Mouse (Mus musculus) embryonic facial prominence, embryonic 13.5 days (tissue): ENCODE results near the gene Mef2d. TPM values are rescaled to one million over a fixed set of nuclear protein-coding genes. Genes with fewer than 3 reads are reported as not detected.

Experiments used
- ATAC-seq: fragments of 200-750 bp; cut with Nextera tagmentation; 2 replicates; pipeline ENCODE4 v1.8.0; 2017; ENCODE audit warnings: low read depth; ENCODE audit not compliant: insufficient number of reproducible peaks, insufficient read depth, low FRiP score, low TSS enrichment
- H3K27ac ChIP-seq: fragments of 300-500 bp; sonication (generic); 2 replicates; pipeline ENCODE4 v1.5.1; 2015; ENCODE audit warnings: moderate library complexity, mild to moderate bottlenecking, inconsistent platforms
- H3K27me3 ChIP-seq: fragments of 300-500 bp; sonication (generic); 2 replicates; pipeline ENCODE4 v1.6.1; 2015; ENCODE audit warnings: mild to moderate bottlenecking, inconsistent platforms
- H3K36me3 ChIP-seq: fragments of 300-500 bp; sonication (generic); 2 replicates; pipeline ENCODE4 v1.6.1; 2015; ENCODE audit warnings: mild to moderate bottlenecking, inconsistent platforms
- H3K4me1 ChIP-seq: fragments of 300-500 bp; sonication (generic); 2 replicates; pipeline ENCODE4 v1.6.1; 2015; ENCODE audit warnings: inconsistent platforms
- H3K4me2 ChIP-seq: fragments of 300-500 bp; sonication (generic); 2 replicates; pipeline ENCODE4 v1.6.1; 2015; ENCODE audit warnings: moderate library complexity, mild to moderate bottlenecking, inconsistent platforms
- H3K4me3 ChIP-seq: fragments of 300-500 bp; sonication (generic); 2 replicates; pipeline ENCODE4 v1.5.1; 2015; ENCODE audit warnings: mild to moderate bottlenecking, inconsistent platforms
- H3K9ac ChIP-seq: fragments of 300-500 bp; sonication (generic); 2 replicates; pipeline ENCODE4 v1.6.1; 2015; ENCODE audit warnings: mild to moderate bottlenecking, inconsistent platforms
- H3K9me3 ChIP-seq: fragments of 300-500 bp; sonication (generic); 2 replicates; pipeline ENCODE4 v1.6.1; 2016; ENCODE audit warnings: inconsistent platforms
- WGBS: fragments of 180-500 bp; shearing (Covaris S2); methylation state at CpG from one replicate; pipeline ENCODE4 v1.1.7; 2015; ENCODE audit warnings: mixed read lengths; 5-methylcytosine and 5-hydroxymethylcytosine counted together
- polyA plus RNA-seq: library from polyadenylated mRNA; unstranded; fragments of >200 nt; fragmentation: Nextera tagmentation; extraction: Ambion mirVana; gene quantifications from 2 replicates; pipeline ENCODE4 v1.2.1, GENCODE M21; 2015

The Mef2d gene
- polyA plus RNA-seq, 1 experiment from 2014 or later = 18.2 TPM

- Histone ChIP-seq H3K36me3 (peaks cover 47% of the 10 kb centered on the region), H3K4me1 (no peaks in the 10 kb centered on the region), H3K4me2 (no peak overlapping the region), H3K9me3 (no peaks in the 10 kb centered on the region), H3K27ac (no peak overlapping the region), H3K27me3 (no peaks in the 10 kb centered on the region), H3K9ac (no peak overlapping the region), H3K4me3 (no peak overlapping the region)
- WGBS = 71% methylated on average over 13 of the region's 14 CpGs
- no peak for ATAC-seq
Measured at GRCm38 (mm10) chr3:88121164-88122131, 20.7 kb upstream of the Mef2d start.

- ATAC-seq = no peak
- Histone ChIP-seq H3K4me2 (no peak overlapping the region), H3K9ac (no peak overlapping the region), H3K4me1 (no peaks in the 10 kb centered on the region), H3K9me3 (no peaks in the 10 kb centered on the region), H3K36me3 (peaks cover 10% of the 10 kb centered on the region), H3K4me3 (no peak overlapping the region), H3K27ac (no peak overlapping the region), H3K27me3 (no peaks in the 10 kb centered on the region)
- 71% methylated on average over 4 of the region's 4 CpGs for WGBS
Measured at GRCm38 (mm10) chr3:88125195-88125594, 17.0 kb upstream of the Mef2d start.

GRCm38 (mm10) chr3:88126181-88126580, 16.0 kb upstream of the Mef2d start:
- Histone ChIP-seq H3K4me2 (no peak overlapping the region), H3K9ac (no peak overlapping the region), H3K36me3 (no peaks in the 10 kb centered on the region), H3K27ac (no peak overlapping the region), H3K27me3 (no peaks in the 10 kb centered on the region), H3K4me1 (no peaks in the 10 kb centered on the region), H3K4me3 (no peak overlapping the region), H3K9me3 (no peaks in the 10 kb centered on the region)
- ATAC-seq = no peak
- WGBS = 82% methylated on average over 7 of the region's 7 CpGs

- H3K9me3 ChIP-seq = no peaks in the 10 kb centered on the region
- H3K36me3 ChIP-seq = no peaks in the 10 kb centered on the region
- no peak for ATAC-seq
- H3K4me3 ChIP-seq = no peak overlapping the region
- no peaks in the 10 kb centered on the region for H3K27me3 ChIP-seq
- H3K4me1 ChIP-seq = no peaks in the 10 kb centered on the region
- H3K27ac ChIP-seq = no peak overlapping the region
- H3K4me2 ChIP-seq = no peak overlapping the region
- 76% methylated on average over 3 of the region's 3 CpGs for WGBS
- H3K9ac ChIP-seq = no peak overlapping the region
Measured at GRCm38 (mm10) chr3:88127636-88128035, 14.5 kb upstream of the Mef2d start.

GRCm38 (mm10) chr3:88128056-88128455, 14.1 kb upstream of the Mef2d start:
- Histone ChIP-seq H3K4me2 (no peak overlapping the region), H3K27me3 (no peaks in the 10 kb centered on the region), H3K9me3 (no peaks in the 10 kb centered on the region), H3K4me1 (no peaks in the 10 kb centered on the region), H3K36me3 (no peaks in the 10 kb centered on the region), H3K4me3 (no peak overlapping the region), H3K9ac (no peak overlapping the region), H3K27ac (no peak overlapping the region)
- no peak for ATAC-seq
- WGBS = 80% methylated on average over 5 of the region's 5 CpGs

- Histone ChIP-seq H3K36me3 (no peaks in the 10 kb centered on the region), H3K4me3 (no peak overlapping the region), H3K27ac (no peak overlapping the region), H3K27me3 (no peaks in the 10 kb centered on the region), H3K9ac (no peak overlapping the region), H3K4me2 (no peak overlapping the region), H3K4me1 (no peaks in the 10 kb centered on the region), H3K9me3 (no peaks in the 10 kb centered on the region)
- 53% methylated on average over 4 of the region's 4 CpGs for WGBS
- no peak for ATAC-seq
Measured at GRCm38 (mm10) chr3:88129006-88129405, 13.2 kb upstream of the Mef2d start.

GRCm38 (mm10) chr3:88131071-88131470, 11.1 kb upstream of the Mef2d start:
- no peak overlapping the region for H3K4me3 ChIP-seq
- no peaks in the 10 kb centered on the region for H3K36me3 ChIP-seq
- 85% methylated on average over 3 of the region's 3 CpGs for WGBS
- H3K9me3 ChIP-seq = no peaks in the 10 kb centered on the region
- no peak for ATAC-seq
- no peaks in the 10 kb centered on the region for H3K4me1 ChIP-seq
- no peaks in the 10 kb centered on the region for H3K27me3 ChIP-seq
- no peak overlapping the region for H3K9ac ChIP-seq
- H3K4me2 ChIP-seq = no peak overlapping the region
- no peak overlapping the region for H3K27ac ChIP-seq

GRCm38 (mm10) chr3:88132492-88132891, 9.7 kb upstream of the Mef2d start:
- no peak overlapping the region for H3K9ac ChIP-seq
- H3K27me3 ChIP-seq = no peaks in the 10 kb centered on the region
- H3K4me2 ChIP-seq = no peak overlapping the region
- WGBS = 76% methylated on average over 2 of the region's 2 CpGs
- peaks cover 7% of the 10 kb centered on the region for H3K4me1 ChIP-seq
- no peak overlapping the region for H3K27ac ChIP-seq
- no peaks in the 10 kb centered on the region for H3K9me3 ChIP-seq
- no peaks in the 10 kb centered on the region for H3K36me3 ChIP-seq
- ATAC-seq = no peak
- H3K4me3 ChIP-seq = no peak overlapping the region

GRCm38 (mm10) chr3:88133187-88133771, 8.9 kb upstream of the Mef2d start:
- Histone ChIP-seq H3K9me3 (no peaks in the 10 kb centered on the region), H3K27ac (peak overlapping the region; percentile 12; the same call in 1 of the 2 replicates), H3K4me2 (no peak overlapping the region), H3K4me1 (peaks cover 8% of the 10 kb centered on the region), H3K36me3 (no peaks in the 10 kb centered on the region), H3K9ac (0 out of 2 replicates have a peak overlapping the region, but pooled peaks have one; percentile 16), H3K27me3 (no peaks in the 10 kb centered on the region), H3K4me3 (no peak overlapping the region)
- WGBS = 56% methylated on average over 4 of the region's 4 CpGs
- no peak for ATAC-seq

- H3K9me3 ChIP-seq = no peaks in the 10 kb centered on the region
- 80% methylated on average over 9 of the region's 9 CpGs for WGBS
- peaks cover 36% of the 10 kb centered on the region for H3K4me1 ChIP-seq
- ATAC-seq = no peak
- no peaks in the 10 kb centered on the region for H3K36me3 ChIP-seq
- no peak overlapping the region for H3K4me2 ChIP-seq
- H3K27me3 ChIP-seq = no peaks in the 10 kb centered on the region
- H3K4me3 ChIP-seq = no peak overlapping the region
- H3K27ac ChIP-seq = no peak overlapping the region
- no peak overlapping the region for H3K9ac ChIP-seq
Measured at GRCm38 (mm10) chr3:88136346-88136745, 5.8 kb upstream of the Mef2d start.

GRCm38 (mm10) chr3:88136945-88137494, 5.2 kb upstream of the Mef2d start:
- Histone ChIP-seq H3K4me3 (peak overlapping the region; percentile 98), H3K4me2 (peak overlapping the region; percentile 94), H3K4me1 (peaks cover 39% of the 10 kb centered on the region), H3K27me3 (no peaks in the 10 kb centered on the region), H3K9ac (peak overlapping the region; percentile 78), H3K9me3 (no peaks in the 10 kb centered on the region), H3K36me3 (no peaks in the 10 kb centered on the region), H3K27ac (peak overlapping the region; percentile 99)
- WGBS = 78% methylated on average over 4 of the region's 4 CpGs
- ATAC-seq = no peak
